Mouse (Mus musculus): Measurements from ENCODE around the gene Ube2r2. TPM values are rescaled to one million over a fixed set of nuclear protein-coding genes. Genes with fewer than 3 reads are reported as not detected.

Ube2r2 gene
- polyA plus RNA-seq, 1 experiment: 28.5 TPM

- Histone ChIP-seq H3K27me3 (ENCODE audit: control insufficient read depth, insufficient read depth, low read length) (no peaks in the 10 kb centered on the region), H3K36me3 (ENCODE audit: control insufficient read depth, insufficient read depth, low read length) (no peaks in the 10 kb centered on the region), H3K27ac (ENCODE audit: insufficient read depth, low read length) (no peak overlapping the region), H3K4me1 (ENCODE audit: control insufficient read depth, insufficient read depth, insufficient read length) (peaks cover 2% of the 10 kb centered on the region), H3K4me3 (ENCODE audit: extremely low read depth, insufficient read depth, insufficient read length) (no peak overlapping the region)
- DNase-seq (ENCODE audit: low read depth in 1 of 2, low spot score in 2 of 2): no peak
- WGBS: 66% methylated on average over 3 of the region's 3 CpGs
- no peak for TF ChIP-seq POLR2A (IDR thresholded peaks at IDR 0.05; ENCODE audit: low read depth, low read length)
- TF ChIP-seq CTCF (IDR thresholded peaks at IDR 0.05; ENCODE audit: extremely low read depth, insufficient read depth, insufficient read length, insufficient replicate concordance): no peak
These were observed 14.3 kb downstream of the Ube2r2 start for GRCm38 (mm10) chr4:41149891-41150290.

- TF ChIP-seq CTCF (IDR thresholded peaks at IDR 0.05; ENCODE audit: extremely low read depth, insufficient read depth, insufficient read length, insufficient replicate concordance): no peak
- TF ChIP-seq POLR2A (IDR thresholded peaks at IDR 0.05; ENCODE audit: low read depth, low read length): no peak
- Histone ChIP-seq H3K27ac (ENCODE audit: insufficient read depth, low read length) (no peak overlapping the region), H3K4me1 (ENCODE audit: control insufficient read depth, insufficient read depth, insufficient read length) (peaks cover 2% of the 10 kb centered on the region), H3K36me3 (ENCODE audit: control insufficient read depth, insufficient read depth, low read length) (no peaks in the 10 kb centered on the region), H3K4me3 (ENCODE audit: extremely low read depth, insufficient read depth, insufficient read length) (no peak overlapping the region), H3K27me3 (ENCODE audit: control insufficient read depth, insufficient read depth, low read length) (no peaks in the 10 kb centered on the region)
- DNase-seq (ENCODE audit: low read depth in 1 of 2, low spot score in 2 of 2): no peak
- 91% methylated on average over 7 of the region's 7 CpGs for WGBS
These were observed 15.6 kb downstream of the Ube2r2 start for GRCm38 (mm10) chr4:41151186-41151585.

GRCm38 (mm10) chr4:41153146-41153545 lies 17.6 kb downstream of the Ube2r2 start:
- 92% methylated on average over 3 of the region's 3 CpGs for WGBS
- peaks cover 2% of the 10 kb centered on the region for H3K4me1 ChIP-seq (ENCODE audit: control insufficient read depth, insufficient read depth, insufficient read length)
- DNase-seq (ENCODE audit: low read depth in 1 of 2, low spot score in 2 of 2): no peak
- H3K27ac ChIP-seq (ENCODE audit: insufficient read depth, low read length): no peak overlapping the region
- H3K36me3 ChIP-seq (ENCODE audit: control insufficient read depth, insufficient read depth, low read length): no peaks in the 10 kb centered on the region
- H3K27me3 ChIP-seq (ENCODE audit: control insufficient read depth, insufficient read depth, low read length): no peaks in the 10 kb centered on the region
- no peak for TF ChIP-seq POLR2A (IDR thresholded peaks at IDR 0.05; ENCODE audit: low read depth, low read length)
- TF ChIP-seq CTCF (IDR thresholded peaks at IDR 0.05; ENCODE audit: extremely low read depth, insufficient read depth, insufficient read length, insufficient replicate concordance): no peak
- H3K4me3 ChIP-seq (ENCODE audit: extremely low read depth, insufficient read depth, insufficient read length): no peak overlapping the region

- Histone ChIP-seq H3K4me3 (ENCODE audit: extremely low read depth, insufficient read depth, insufficient read length) (no peak overlapping the region), H3K36me3 (ENCODE audit: control insufficient read depth, insufficient read depth, low read length) (no peaks in the 10 kb centered on the region), H3K27me3 (ENCODE audit: control insufficient read depth, insufficient read depth, low read length) (no peaks in the 10 kb centered on the region), H3K4me1 (ENCODE audit: control insufficient read depth, insufficient read depth, insufficient read length) (no peaks in the 10 kb centered on the region), H3K27ac (ENCODE audit: insufficient read depth, low read length) (no peak overlapping the region)
- WGBS: 79% methylated on average over 9 of the region's 9 CpGs
- no peak for DNase-seq (ENCODE audit: low read depth in 1 of 2, low spot score in 2 of 2)
- TF ChIP-seq POLR2A (IDR thresholded peaks at IDR 0.05; ENCODE audit: low read depth, low read length) (no peak), CTCF (IDR thresholded peaks at IDR 0.05; ENCODE audit: extremely low read depth, insufficient read depth, insufficient read length, insufficient replicate concordance) (no peak)
These were observed 21.4 kb downstream of the Ube2r2 start for GRCm38 (mm10) chr4:41156961-41157360.

GRCm38 (mm10) chr4:41158251-41158650 lies 22.7 kb downstream of the Ube2r2 start:
- no peak overlapping the region for H3K27ac ChIP-seq (ENCODE audit: insufficient read depth, low read length)
- WGBS: 83% methylated on average over 1 of the region's 1 CpGs
- TF ChIP-seq CTCF (IDR thresholded peaks at IDR 0.05; ENCODE audit: extremely low read depth, insufficient read depth, insufficient read length, insufficient replicate concordance) (no peak), POLR2A (IDR thresholded peaks at IDR 0.05; ENCODE audit: low read depth, low read length) (no peak)
- no peak for DNase-seq (ENCODE audit: low read depth in 1 of 2, low spot score in 2 of 2)
- no peaks in the 10 kb centered on the region for H3K36me3 ChIP-seq (ENCODE audit: control insufficient read depth, insufficient read depth, low read length)
- no peaks in the 10 kb centered on the region for H3K4me1 ChIP-seq (ENCODE audit: control insufficient read depth, insufficient read depth, insufficient read length)
- no peak overlapping the region for H3K4me3 ChIP-seq (ENCODE audit: extremely low read depth, insufficient read depth, insufficient read length)
- no peaks in the 10 kb centered on the region for H3K27me3 ChIP-seq (ENCODE audit: control insufficient read depth, insufficient read depth, low read length)

- Histone ChIP-seq H3K36me3 (ENCODE audit: control insufficient read depth, insufficient read depth, low read length) (no peaks in the 10 kb centered on the region), H3K27ac (ENCODE audit: insufficient read depth, low read length) (no peak overlapping the region; the same call in 1 of the 2 replicates), H3K4me3 (ENCODE audit: extremely low read depth, insufficient read depth, insufficient read length) (no peak overlapping the region), H3K4me1 (ENCODE audit: control insufficient read depth, insufficient read depth, insufficient read length) (no peaks in the 10 kb centered on the region), H3K27me3 (ENCODE audit: control insufficient read depth, insufficient read depth, low read length) (no peaks in the 10 kb centered on the region)
- WGBS: 83% methylated on average over 3 of the region's 3 CpGs
- no peak for DNase-seq (ENCODE audit: low read depth in 1 of 2, low spot score in 2 of 2)
- TF ChIP-seq CTCF (IDR thresholded peaks at IDR 0.05; ENCODE audit: extremely low read depth, insufficient read depth, insufficient read length, insufficient replicate concordance): no peak
- TF ChIP-seq POLR2A (IDR thresholded peaks at IDR 0.05; ENCODE audit: low read depth, low read length): no peak
These were observed 25.7 kb downstream of the Ube2r2 start for GRCm38 (mm10) chr4:41161232-41161631.

- DNase-seq (ENCODE audit: low read depth in 1 of 2, low spot score in 2 of 2): no peak
- TF ChIP-seq CTCF (IDR thresholded peaks at IDR 0.05; ENCODE audit: extremely low read depth, insufficient read depth, insufficient read length, insufficient replicate concordance): no peak
- TF ChIP-seq POLR2A (IDR thresholded peaks at IDR 0.05; ENCODE audit: low read depth, low read length): no peak
- Histone ChIP-seq H3K4me3 (ENCODE audit: extremely low read depth, insufficient read depth, insufficient read length) (no peak overlapping the region), H3K4me1 (ENCODE audit: control insufficient read depth, insufficient read depth, insufficient read length) (no peaks in the 10 kb centered on the region), H3K36me3 (ENCODE audit: control insufficient read depth, insufficient read depth, low read length) (no peaks in the 10 kb centered on the region), H3K27me3 (ENCODE audit: control insufficient read depth, insufficient read depth, low read length) (no peaks in the 10 kb centered on the region), H3K27ac (ENCODE audit: insufficient read depth, low read length) (no peak overlapping the region)
- 70% methylated on average over 2 of the region's 2 CpGs for WGBS
These were observed 29.4 kb downstream of the Ube2r2 start for GRCm38 (mm10) chr4:41164974-41165373.
